Mouse (Mus musculus) kidney, embryonic 14.5 days (tissue): Measurements from ENCODE around the gene Kynu. TPM values are rescaled to one million over a fixed set of nuclear protein-coding genes. Genes with fewer than 3 reads are reported as not detected.

ENCODE experiments used
- ATAC-seq: fragments of 200-750 bp; cut with Nextera tagmentation; 2 replicates; pipeline ENCODE4 v1.8.0; 2017; ENCODE audit warnings: moderate number of reproducible peaks, mild to moderate bottlenecking, moderate TSS enrichment, moderate library complexity; ENCODE audit not compliant: low FRiP score, low TSS enrichment
- H3K27ac ChIP-seq: fragments of 300-500 bp; sonication (generic); 2 replicates; pipeline ENCODE4 v1.5.1; 2014; ENCODE audit warnings: low read depth, mild to moderate bottlenecking, low read length, moderate library complexity, mixed read lengths
- H3K27me3 ChIP-seq: fragments of 300-500 bp; sonication (generic); 2 replicates; pipeline ENCODE4 v1.6.1; 2014; ENCODE audit warnings: mild to moderate bottlenecking, low read length; ENCODE audit not compliant: control insufficient read depth, insufficient read depth
- H3K36me3 ChIP-seq: fragments of 300-500 bp; sonication (generic); 2 replicates; pipeline ENCODE4 v1.6.1; 2014; ENCODE audit warnings: low read length, mixed read lengths; ENCODE audit not compliant: control insufficient read depth, insufficient read depth
- H3K4me1 ChIP-seq: fragments of 300-500 bp; sonication (generic); 2 replicates; pipeline ENCODE4 v1.6.1; 2014; ENCODE audit warnings: low read length, mixed read lengths; ENCODE audit not compliant: control insufficient read depth, insufficient read depth
- H3K4me2 ChIP-seq: fragments of 300-500 bp; sonication (generic); replicated peaks from 2 replicates; pipeline ENCODE4 v1.6.1; 2014; ENCODE audit warnings: low read depth, mild to moderate bottlenecking, low read length
- H3K4me3 ChIP-seq: fragments of 300-500 bp; sonication (generic); 2 replicates; pipeline ENCODE4 v1.5.1; 2014; ENCODE audit warnings: mild to moderate bottlenecking, low read length
- H3K9ac ChIP-seq: fragments of 300-500 bp; sonication (generic); 2 replicates; pipeline ENCODE4 v1.6.1; 2014; ENCODE audit warnings: low read depth, mild to moderate bottlenecking, low read length, moderate library complexity
- H3K9me3 ChIP-seq: fragments of 300-500 bp; sonication (generic); 2 replicates; pipeline ENCODE4 v1.6.1; 2016; ENCODE audit warnings: low read length; ENCODE audit not compliant: control insufficient read depth
- WGBS: fragments of 180-500 bp; shearing (Covaris S2); extraction: QIAGEN DNeasy Blood & Tissue Kit; methylation state at CpG from one replicate; pipeline ENCODE4 v1.1.7; 2014; 5-methylcytosine and 5-hydroxymethylcytosine counted together
- polyA plus RNA-seq: library from polyadenylated mRNA; unstranded; fragments of >200 nt; fragmentation: Nextera tagmentation; extraction: Ambion mirVana; gene quantifications from 2 replicates; pipeline ENCODE4 v1.2.1, GENCODE M21; 2014

Kynu gene
- polyA plus RNA-seq, 1 experiment from 2014 or later = 3.5 TPM

DNA sequence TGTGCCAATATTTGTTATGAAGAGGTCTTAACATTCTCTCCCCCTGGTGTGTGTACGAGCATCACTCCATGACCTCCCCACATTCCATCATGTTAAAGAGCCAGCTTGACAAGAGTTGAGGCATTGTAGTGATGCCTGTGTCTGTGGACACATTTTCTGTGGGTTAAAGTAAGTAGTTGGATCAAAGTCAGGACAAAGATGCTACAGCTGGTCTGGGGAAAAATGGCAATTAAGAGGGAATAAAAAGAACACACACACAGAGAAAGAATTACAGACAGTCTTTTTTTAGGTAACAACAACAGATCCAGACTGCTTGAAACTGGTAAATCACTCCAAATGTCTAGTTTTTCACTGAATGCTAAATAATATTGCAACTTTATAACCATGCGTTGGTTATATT, 135.3 kb downstream of the Kynu start:
- no peaks in the 10 kb centered on the region for H3K27me3 ChIP-seq
- H3K4me2 ChIP-seq = no peak overlapping the region
- no peak overlapping the region for H3K9ac ChIP-seq
- no peak overlapping the region for H3K4me3 ChIP-seq
- H3K9me3 ChIP-seq = no peaks in the 10 kb centered on the region
- H3K4me1 ChIP-seq = no peaks in the 10 kb centered on the region
- H3K36me3 ChIP-seq = no peaks in the 10 kb centered on the region
- H3K27ac ChIP-seq = no peak overlapping the region
- WGBS = 67% methylated on average over 2 of the region's 2 CpGs
- ATAC-seq = no peak

DNA sequence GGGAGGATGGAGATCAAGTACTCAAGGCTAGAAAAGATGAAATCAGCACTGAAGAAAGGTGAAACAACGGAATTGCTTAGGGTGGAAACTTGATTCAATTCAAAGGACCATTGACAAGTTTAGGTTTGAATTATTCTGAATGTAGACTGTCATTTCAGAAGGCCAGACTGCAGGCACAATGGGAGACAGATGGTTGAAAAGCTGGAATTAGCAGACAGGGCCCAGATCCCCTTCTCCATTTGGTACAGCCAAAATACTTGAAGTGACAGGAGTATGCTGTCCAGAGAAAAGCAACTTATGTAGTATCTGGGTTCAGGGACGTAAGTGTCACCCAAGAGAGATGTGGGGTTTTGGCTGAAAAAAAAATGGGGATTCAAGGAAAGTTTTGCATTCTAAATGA, 136.2 kb downstream of the Kynu start:
- Histone ChIP-seq H3K4me3 (no peak overlapping the region), H3K9me3 (no peaks in the 10 kb centered on the region), H3K4me1 (no peaks in the 10 kb centered on the region), H3K9ac (no peak overlapping the region), H3K36me3 (no peaks in the 10 kb centered on the region), H3K27me3 (no peaks in the 10 kb centered on the region), H3K4me2 (no peak overlapping the region), H3K27ac (no peak overlapping the region)
- WGBS = 72% methylated on average over 2 of the region's 2 CpGs
- ATAC-seq = no peak

DNA sequence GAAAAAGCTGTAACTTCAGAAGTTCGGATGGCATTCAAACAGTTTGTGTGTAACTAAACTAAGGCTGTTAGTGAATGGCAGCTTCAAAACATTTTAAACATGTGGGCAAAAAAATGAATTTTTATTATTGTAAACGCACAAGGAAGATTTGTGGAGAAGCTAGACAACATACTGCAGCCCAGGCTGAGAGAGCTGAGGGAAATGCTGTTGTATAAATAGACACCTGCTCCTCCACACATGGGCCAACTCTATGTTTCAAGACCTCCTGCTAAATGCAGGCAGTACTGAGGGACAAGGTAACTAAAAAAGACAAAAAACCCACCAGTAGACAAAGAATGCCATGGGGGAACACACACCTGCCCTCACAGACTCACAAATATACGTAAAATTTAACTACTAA, 140.5 kb downstream of the Kynu start:
- WGBS = 87% methylated on average over 3 of the region's 3 CpGs
- ATAC-seq = no peak
- Histone ChIP-seq H3K27me3 (no peaks in the 10 kb centered on the region), H3K9ac (no peak overlapping the region), H3K4me3 (no peak overlapping the region), H3K4me1 (no peaks in the 10 kb centered on the region), H3K27ac (no peak overlapping the region), H3K4me2 (no peak overlapping the region), H3K36me3 (no peaks in the 10 kb centered on the region), H3K9me3 (no peaks in the 10 kb centered on the region)

DNA sequence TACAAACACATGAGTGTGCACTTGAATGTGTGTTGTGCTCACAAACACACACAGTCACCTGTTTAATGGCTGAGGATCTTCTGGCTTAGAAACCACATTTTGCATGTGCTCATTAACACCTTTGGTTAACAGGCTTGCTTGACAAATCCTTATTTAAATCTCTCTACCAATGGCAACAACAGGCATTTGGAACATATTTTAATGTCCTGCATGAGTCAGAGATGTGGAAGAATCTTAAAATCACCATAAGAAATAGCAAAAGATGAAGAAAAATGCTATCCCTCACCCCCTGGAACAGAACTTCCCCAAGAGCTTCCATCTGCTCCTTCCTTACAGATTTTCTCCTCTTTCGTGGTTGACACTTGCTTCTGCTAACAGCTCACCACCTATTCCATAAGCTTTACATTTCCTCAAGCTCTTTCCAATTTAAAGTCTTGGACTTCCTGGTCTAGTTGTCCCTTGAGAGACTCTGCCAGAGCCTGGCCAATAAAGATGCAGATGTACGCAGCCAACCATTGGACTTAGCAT, 157.5 kb downstream of the Kynu start:
- Histone ChIP-seq H3K9ac (no peak overlapping the region), H3K36me3 (no peaks in the 10 kb centered on the region), H3K4me3 (no peak overlapping the region), H3K9me3 (no peaks in the 10 kb centered on the region), H3K4me2 (no peak overlapping the region), H3K27ac (no peak overlapping the region), H3K4me1 (no peaks in the 10 kb centered on the region), H3K27me3 (no peaks in the 10 kb centered on the region)
- 89% methylated on average over 2 of the region's 2 CpGs for WGBS
- ATAC-seq = no peak

DNA sequence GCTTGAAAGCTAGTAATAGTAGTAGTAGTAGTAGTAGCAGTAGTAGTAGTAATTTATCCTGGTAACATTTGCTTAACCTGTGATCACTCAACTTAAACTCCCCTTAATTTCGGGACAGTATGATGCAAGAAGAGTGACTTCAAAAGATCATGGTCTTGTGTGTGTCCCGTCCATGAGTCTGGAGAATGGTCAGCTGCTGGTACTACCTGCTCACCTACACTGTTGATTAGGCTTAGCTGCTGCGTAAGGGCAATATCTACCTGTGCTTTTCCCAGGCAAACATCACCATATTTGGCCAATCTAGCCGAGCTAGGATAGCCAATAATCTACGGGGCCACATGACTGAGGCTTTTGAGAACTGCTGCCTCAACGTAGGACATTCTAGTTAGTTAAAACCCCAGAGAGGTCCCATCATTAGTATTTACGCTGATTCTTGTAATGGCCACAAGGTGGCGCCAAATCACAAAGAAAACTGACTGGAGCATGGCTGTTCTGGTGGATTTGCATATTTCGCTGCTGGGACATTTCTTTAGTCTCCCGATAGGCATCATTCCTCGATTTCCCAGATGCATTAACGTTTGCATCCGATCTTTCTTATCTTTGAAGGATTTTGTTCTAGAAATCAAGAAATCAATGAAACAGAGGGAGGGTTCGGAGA, 167.4 kb downstream of the Kynu start:
- H3K4me2 ChIP-seq = peak overlapping the region; percentile 30
- no peak overlapping the region for H3K27ac ChIP-seq
- WGBS = 22% methylated on average over 14 of the region's 14 CpGs
- H3K9ac ChIP-seq = no peak overlapping the region
- H3K9me3 ChIP-seq = no peaks in the 10 kb centered on the region
- no peaks in the 10 kb centered on the region for H3K27me3 ChIP-seq
- no peaks in the 10 kb centered on the region for H3K4me1 ChIP-seq
- no peak overlapping the region for H3K4me3 ChIP-seq
- ATAC-seq = peak; percentile 89
- no peaks in the 10 kb centered on the region for H3K36me3 ChIP-seq

DNA sequence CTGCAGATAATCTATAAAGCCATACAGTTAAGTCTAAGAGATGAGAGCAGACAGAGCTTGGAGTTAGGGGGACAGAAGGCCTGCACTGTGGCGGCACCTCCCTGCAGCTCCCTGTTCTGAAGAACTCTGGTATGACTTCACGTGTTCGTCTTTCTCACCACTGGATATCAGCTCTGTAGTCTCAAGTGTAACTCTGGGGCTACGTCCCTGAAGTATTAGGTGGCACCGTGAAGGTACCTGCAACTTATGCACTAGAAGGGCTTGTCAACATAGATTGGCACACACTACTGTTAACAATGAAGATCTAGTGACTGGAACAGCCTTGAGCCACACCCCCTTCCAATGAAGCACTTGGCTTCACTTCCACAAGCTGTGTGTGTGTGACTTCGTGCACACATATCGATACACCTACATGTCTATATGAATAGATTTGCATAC, 168.0 kb downstream of the Kynu start:
- peak; percentile 60 for ATAC-seq
- no peaks in the 10 kb centered on the region for H3K4me1 ChIP-seq
- 59% methylated on average over 7 of the region's 7 CpGs for WGBS
- no peak overlapping the region for H3K4me3 ChIP-seq
- H3K27ac ChIP-seq = no peak overlapping the region
- no peaks in the 10 kb centered on the region for H3K27me3 ChIP-seq
- peak overlapping the region; percentile 30 for H3K4me2 ChIP-seq
- H3K36me3 ChIP-seq = no peaks in the 10 kb centered on the region
- no peak overlapping the region for H3K9ac ChIP-seq
- H3K9me3 ChIP-seq = no peaks in the 10 kb centered on the region

DNA sequence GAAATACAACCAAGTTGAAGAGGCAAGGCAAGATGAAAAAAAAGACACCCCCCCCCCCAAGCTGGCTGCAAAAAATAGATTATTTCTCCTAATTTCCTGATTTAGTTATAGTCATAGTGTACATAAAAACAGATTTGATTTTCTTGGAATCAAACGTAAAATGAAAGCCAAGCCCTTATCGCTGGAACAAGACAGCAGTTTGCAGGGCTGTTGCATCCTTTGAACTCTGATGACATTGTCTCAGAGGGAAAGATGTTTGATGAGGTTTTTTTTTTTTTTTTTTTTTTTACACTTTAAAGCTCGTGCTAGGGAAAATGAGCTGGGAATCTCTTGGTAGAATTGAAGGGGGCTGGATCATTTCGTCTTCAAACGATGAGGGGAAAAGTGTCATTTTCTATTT, 172.1 kb downstream of the Kynu start:
- Histone ChIP-seq H3K27ac (no peak overlapping the region), H3K36me3 (no peaks in the 10 kb centered on the region), H3K27me3 (no peaks in the 10 kb centered on the region), H3K4me3 (no peak overlapping the region), H3K9me3 (no peaks in the 10 kb centered on the region), H3K4me1 (no peaks in the 10 kb centered on the region), H3K9ac (no peak overlapping the region), H3K4me2 (no peak overlapping the region)
- no peak for ATAC-seq
- WGBS = 75% methylated on average over 5 of the region's 5 CpGs

DNA sequence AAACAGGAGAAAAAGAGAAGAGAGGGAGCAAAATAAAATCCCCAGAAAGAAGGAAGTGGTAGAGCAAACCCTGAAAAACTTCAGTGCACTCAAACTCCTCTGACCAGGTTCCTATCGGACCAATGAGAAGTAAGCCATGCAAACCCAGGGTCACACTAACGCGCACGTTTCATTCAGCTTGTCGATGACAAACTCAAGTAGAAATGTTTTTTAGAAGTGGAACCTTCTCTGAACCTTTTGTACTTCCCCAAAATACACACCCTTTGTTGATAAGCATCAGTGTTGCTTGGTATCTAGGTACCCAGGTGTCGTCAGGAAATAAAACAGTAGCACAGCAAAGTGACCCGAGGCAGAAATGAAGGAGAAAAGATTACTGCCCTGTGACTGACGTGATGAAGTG, 172.6 kb downstream of the Kynu start:
- Histone ChIP-seq H3K27ac (no peak overlapping the region), H3K27me3 (no peaks in the 10 kb centered on the region), H3K4me3 (no peak overlapping the region), H3K4me2 (no peak overlapping the region), H3K9ac (no peak overlapping the region), H3K9me3 (no peaks in the 10 kb centered on the region), H3K36me3 (no peaks in the 10 kb centered on the region), H3K4me1 (no peaks in the 10 kb centered on the region)
- no peak for ATAC-seq
- WGBS = 73% methylated on average over 8 of the region's 8 CpGs

DNA sequence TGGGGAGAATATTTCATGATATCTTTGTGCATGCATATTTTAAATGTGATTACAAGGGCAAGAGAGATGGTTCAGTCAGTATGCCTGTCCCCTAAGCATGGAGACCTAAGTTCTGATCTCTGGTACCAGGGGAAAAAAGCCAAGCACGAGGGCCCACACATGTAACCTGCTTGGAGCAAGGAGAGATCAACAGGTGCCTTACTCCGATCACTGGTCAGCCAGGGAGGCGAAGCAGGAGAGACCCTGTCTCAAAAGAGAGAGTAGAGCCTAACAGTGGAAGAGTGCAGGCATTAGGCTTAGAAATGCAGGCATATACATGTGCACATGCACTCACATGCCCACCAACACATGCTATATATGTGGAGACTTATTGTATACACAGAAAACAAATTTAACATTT, 173.7 kb downstream of the Kynu start:
- Histone ChIP-seq H3K9ac (no peak overlapping the region), H3K9me3 (no peaks in the 10 kb centered on the region), H3K4me2 (no peak overlapping the region), H3K4me1 (no peaks in the 10 kb centered on the region), H3K27ac (no peak overlapping the region), H3K36me3 (no peaks in the 10 kb centered on the region), H3K4me3 (no peak overlapping the region), H3K27me3 (no peaks in the 10 kb centered on the region)
- no peak for ATAC-seq
- WGBS = 86% methylated on average over 3 of the region's 3 CpGs
